Mouse (Mus musculus): ENCODE results near the gene Tmem238. TPM values are rescaled to one million over a fixed set of nuclear protein-coding genes. Genes with fewer than 3 reads are reported as not detected.
A peak's percentile ranks its signal among the peaks of the same experiment; 100 is the strongest.

Tmem238 gene
- polyA plus RNA-seq, 1 experiment from 2014 or later, result 2.2 TPM

GRCm38 (mm10) chr7:4743354-4743753 lies 46.1 kb downstream of the Tmem238 start:
- 49% methylated on average over 2 of the region's 2 CpGs for WGBS (ENCODE audit: insufficient replicate concordance)
- Histone ChIP-seq H3K9me3 (replicated peaks; ENCODE audit: control insufficient read depth, low read length) (no peaks in the 10 kb centered on the region), H3K27me3 (ENCODE audit: control insufficient read depth, insufficient read depth, low read length) (no peaks in the 10 kb centered on the region), H3K36me3 (ENCODE audit: control insufficient read depth, insufficient read depth, low read length) (peaks cover 13% of the 10 kb centered on the region), H3K9ac (ENCODE audit: low read depth, low read length) (0 out of 2 replicates have a peak overlapping the region, but pooled peaks have one; percentile 3), H3K27ac (ENCODE audit: low read depth, low read length) (no peak overlapping the region), H3K4me2 (0 out of 2 replicates have a peak overlapping the region, but pooled peaks have one; percentile 22), H3K4me1 (ENCODE audit: control insufficient read depth, insufficient read depth, low read length) (peaks cover 20% of the 10 kb centered on the region), H3K4me3 (ENCODE audit: low read depth, low read length) (no peak overlapping the region)
- ATAC-seq (replicated peaks; ENCODE audit: insufficient number of reproducible peaks, low FRiP score, low TSS enrichment), result no peak

GRCm38 (mm10) chr7:4742482-4742819 lies 47.0 kb downstream of the Tmem238 start:
- Histone ChIP-seq H3K4me1 (ENCODE audit: control insufficient read depth, insufficient read depth, low read length) (peaks cover 20% of the 10 kb centered on the region), H3K9me3 (replicated peaks; ENCODE audit: control insufficient read depth, low read length) (no peaks in the 10 kb centered on the region), H3K36me3 (ENCODE audit: control insufficient read depth, insufficient read depth, low read length) (peaks cover 13% of the 10 kb centered on the region), H3K4me3 (ENCODE audit: low read depth, low read length) (no peak overlapping the region; the same call in 1 of the 2 replicates), H3K27ac (ENCODE audit: low read depth, low read length) (no peak overlapping the region), H3K27me3 (ENCODE audit: control insufficient read depth, insufficient read depth, low read length) (no peaks in the 10 kb centered on the region), H3K9ac (ENCODE audit: low read depth, low read length) (peak overlapping the region; percentile 34; the same call in 1 of the 2 replicates), H3K4me2 (peak overlapping the region; percentile 78; the same call in 1 of the 2 replicates)
- no peak for ATAC-seq (replicated peaks; ENCODE audit: insufficient number of reproducible peaks, low FRiP score, low TSS enrichment)
- WGBS (ENCODE audit: insufficient replicate concordance), result 84% methylated on average over 6 of the region's 6 CpGs

GRCm38 (mm10) chr7:4741672-4742481 lies 47.6 kb downstream of the Tmem238 start:
- H3K9me3 ChIP-seq (replicated peaks; ENCODE audit: control insufficient read depth, low read length), result no peaks in the 10 kb centered on the region
- peak overlapping the region; percentile 86 for H3K4me3 ChIP-seq (ENCODE audit: low read depth, low read length)
- H3K27ac ChIP-seq (ENCODE audit: low read depth, low read length), result peak overlapping the region; percentile 93; the same call in 1 of the 2 replicates
- no peaks in the 10 kb centered on the region for H3K27me3 ChIP-seq (ENCODE audit: control insufficient read depth, insufficient read depth, low read length)
- peak overlapping the region; percentile 91 for H3K9ac ChIP-seq (ENCODE audit: low read depth, low read length)
- peaks cover 13% of the 10 kb centered on the region for H3K36me3 ChIP-seq (ENCODE audit: control insufficient read depth, insufficient read depth, low read length)
- ATAC-seq (replicated peaks; ENCODE audit: insufficient number of reproducible peaks, low FRiP score, low TSS enrichment), result no peak
- H3K4me1 ChIP-seq (ENCODE audit: control insufficient read depth, insufficient read depth, low read length), result peaks cover 20% of the 10 kb centered on the region
- peak overlapping the region; percentile 78 for H3K4me2 ChIP-seq
- WGBS (ENCODE audit: insufficient replicate concordance), result 79% methylated on average over 21 of the region's 21 CpGs

GRCm38 (mm10) chr7:4741151-4741550 lies 48.3 kb downstream of the Tmem238 start:
- Histone ChIP-seq H3K4me2 (peak overlapping the region; percentile 78), H3K27ac (ENCODE audit: low read depth, low read length) (peak overlapping the region; percentile 93), H3K9me3 (replicated peaks; ENCODE audit: control insufficient read depth, low read length) (no peaks in the 10 kb centered on the region), H3K4me1 (ENCODE audit: control insufficient read depth, insufficient read depth, low read length) (peaks cover 20% of the 10 kb centered on the region), H3K36me3 (ENCODE audit: control insufficient read depth, insufficient read depth, low read length) (peaks cover 9% of the 10 kb centered on the region), H3K4me3 (ENCODE audit: low read depth, low read length) (peak overlapping the region; percentile 86), H3K9ac (ENCODE audit: low read depth, low read length) (peak overlapping the region; percentile 91), H3K27me3 (ENCODE audit: control insufficient read depth, insufficient read depth, low read length) (no peaks in the 10 kb centered on the region)
- ATAC-seq (replicated peaks; ENCODE audit: insufficient number of reproducible peaks, low FRiP score, low TSS enrichment), result no peak
- WGBS (ENCODE audit: insufficient replicate concordance), result 4% methylated on average over 4 of the region's 4 CpGs

GRCm38 (mm10) chr7:4740309-4740727 lies 49.1 kb downstream of the Tmem238 start:
- H3K4me2 ChIP-seq, result peak overlapping the region; percentile 78
- peak overlapping the region; percentile 86 for H3K4me3 ChIP-seq (ENCODE audit: low read depth, low read length)
- peak overlapping the region; percentile 93 for H3K27ac ChIP-seq (ENCODE audit: low read depth, low read length)
- no peaks in the 10 kb centered on the region for H3K9me3 ChIP-seq (replicated peaks; ENCODE audit: control insufficient read depth, low read length)
- peaks cover 20% of the 10 kb centered on the region for H3K4me1 ChIP-seq (ENCODE audit: control insufficient read depth, insufficient read depth, low read length)
- H3K36me3 ChIP-seq (ENCODE audit: control insufficient read depth, insufficient read depth, low read length), result peaks cover 3% of the 10 kb centered on the region; the same call in 1 of the 2 replicates
- 0% methylated on average over 7 of the region's 14 CpGs for WGBS (ENCODE audit: insufficient replicate concordance)
- ATAC-seq (replicated peaks; ENCODE audit: insufficient number of reproducible peaks, low FRiP score, low TSS enrichment), result peak; percentile 7; the same call in 1 of the 2 replicates
- peak overlapping the region; percentile 91 for H3K9ac ChIP-seq (ENCODE audit: low read depth, low read length)
- no peaks in the 10 kb centered on the region for H3K27me3 ChIP-seq (ENCODE audit: control insufficient read depth, insufficient read depth, low read length)

- peak within 1 kb of the TSS; percentile 86 for H3K4me3 ChIP-seq (ENCODE audit: low read depth, low read length)
- peak; percentile 94 for ATAC-seq (replicated peaks; ENCODE audit: insufficient number of reproducible peaks, low FRiP score, low TSS enrichment)
- no peaks in the 10 kb centered on the region for H3K9me3 ChIP-seq (replicated peaks; ENCODE audit: control insufficient read depth, low read length)
- peak within 1 kb of the TSS; percentile 78 for H3K4me2 ChIP-seq
- peaks cover 20% of the 10 kb centered on the region for H3K4me1 ChIP-seq (ENCODE audit: control insufficient read depth, insufficient read depth, low read length)
- no peaks in the 10 kb centered on the region for H3K27me3 ChIP-seq (ENCODE audit: control insufficient read depth, insufficient read depth, low read length)
- under 1% methylated on average over 38 of the region's 44 CpGs for WGBS (ENCODE audit: insufficient replicate concordance)
- peak within 1 kb of the TSS; percentile 93 for H3K27ac ChIP-seq (ENCODE audit: low read depth, low read length)
- peak within 1 kb of the TSS; percentile 91 for H3K9ac ChIP-seq (ENCODE audit: low read depth, low read length)
- 0 out of 2 replicates have a peak, but pooled peaks cover 3% of the 10 kb centered on the region for H3K36me3 ChIP-seq (ENCODE audit: control insufficient read depth, insufficient read depth, low read length)
Measured at GRCm38 (mm10) chr7:4739544-4740275, 49.7 kb downstream of the Tmem238 start, which contains the start of gene Kmt5c. Gene Kmt5c, plus strand, starts transcription at chr7:4740115.

- H3K9ac ChIP-seq (ENCODE audit: low read depth, low read length), result peak overlapping the region; percentile 50; the same call in 1 of the 2 replicates
- 0 out of 2 replicates have a peak, but pooled peaks cover 3% of the 10 kb centered on the region for H3K36me3 ChIP-seq (ENCODE audit: control insufficient read depth, insufficient read depth, low read length)
- WGBS (ENCODE audit: insufficient replicate concordance), result 44% methylated on average over 10 of the region's 10 CpGs
- no peak for ATAC-seq (replicated peaks; ENCODE audit: insufficient number of reproducible peaks, low FRiP score, low TSS enrichment)
- H3K27me3 ChIP-seq (ENCODE audit: control insufficient read depth, insufficient read depth, low read length), result no peaks in the 10 kb centered on the region
- peaks cover 20% of the 10 kb centered on the region for H3K4me1 ChIP-seq (ENCODE audit: control insufficient read depth, insufficient read depth, low read length)
- H3K27ac ChIP-seq (ENCODE audit: low read depth, low read length), result peak overlapping the region; percentile 52
- H3K4me2 ChIP-seq, result peak overlapping the region; percentile 78
- H3K4me3 ChIP-seq (ENCODE audit: low read depth, low read length), result peak overlapping the region; percentile 41
- H3K9me3 ChIP-seq (replicated peaks; ENCODE audit: control insufficient read depth, low read length), result no peaks in the 10 kb centered on the region
Measured at GRCm38 (mm10) chr7:4739041-4739543, 50.4 kb downstream of the Tmem238 start.
